Mouse (Mus musculus) cerebellum, adult 2 months (tissue): ENCODE data around the gene Sh2b2.

Experiments
- CTCF ChIP-seq: fragments of 200-500 bp; IDR thresholded peaks from 2 replicates; pipeline ENCODE4 v1.5.1; 2011; ENCODE audit warnings: low read depth, mild to moderate bottlenecking, control low read depth, low read length, moderate library complexity, borderline replicate concordance; ENCODE audit not compliant: insufficient read depth
- POLR2A ChIP-seq: fragments of 200-500 bp; IDR thresholded peaks from 2 replicates; pipeline ENCODE4 v1.6.1; 2011; ENCODE audit warnings: low read length, control low read depth, borderline replicate concordance; ENCODE audit not compliant: insufficient read depth

DNA sequence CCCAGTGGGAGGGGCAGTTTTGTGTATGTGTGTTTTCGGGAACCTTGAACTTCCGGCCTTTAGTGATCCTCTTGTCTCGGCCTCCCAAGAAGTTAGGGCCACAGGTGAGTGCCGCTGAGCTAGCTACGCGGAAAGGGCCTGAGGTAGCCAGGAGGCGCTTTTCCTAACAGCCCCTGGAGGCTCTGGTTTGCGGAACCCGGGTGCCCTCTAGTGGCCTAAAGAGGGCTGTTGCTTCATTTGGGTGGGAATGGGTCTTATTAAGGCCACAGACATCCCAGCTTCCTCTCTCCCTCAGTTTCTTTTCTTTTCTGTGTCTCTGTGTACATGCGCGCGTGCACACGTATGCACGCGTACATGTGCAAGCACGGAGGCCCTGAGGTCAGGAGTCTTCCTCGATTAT is 6.5 kb upstream of the Sh2b2 start:
- TF ChIP-seq POLR2A (no peak), CTCF (peak; percentile 88)
